Mouse (Mus musculus) olfactory bulb, adult 2 months (tissue): ENCODE results near the gene H2-Eb1.

Source experiments
- CTCF ChIP-seq: fragments of 200-500 bp; IDR thresholded peaks from 2 replicates; pipeline ENCODE4 v1.5.1; 2012; ENCODE audit warnings: low read depth, mild to moderate bottlenecking, low read length, moderate library complexity; ENCODE audit not compliant: insufficient read depth
- POLR2A ChIP-seq: fragments of 200-500 bp; IDR thresholded peaks from 2 replicates; pipeline ENCODE4 v1.6.1; 2012; ENCODE audit warnings: mild to moderate bottlenecking, low read depth, low read length, moderate library complexity; ENCODE audit not compliant: insufficient read depth

DNA sequence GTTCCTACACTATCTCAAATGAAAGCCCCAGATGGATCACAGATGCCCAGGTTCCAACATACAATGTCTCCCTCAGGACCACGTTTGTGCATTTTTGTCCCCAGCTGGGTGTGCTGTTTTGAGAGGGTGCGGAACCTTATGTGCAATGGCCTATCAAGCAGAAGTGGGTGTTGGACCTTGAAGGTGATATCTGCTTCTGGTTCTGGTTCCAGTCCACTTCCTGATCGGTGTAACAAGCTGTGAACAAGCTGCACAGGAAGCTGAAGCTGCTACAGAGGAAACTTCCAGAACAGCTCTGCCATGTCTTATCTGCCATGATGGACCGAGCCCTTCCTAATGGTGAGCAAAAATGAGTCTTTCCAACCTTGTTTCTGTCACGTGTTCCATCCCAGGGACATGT, 49.2 kb upstream of the H2-Eb1 start:
- TF ChIP-seq CTCF (no peak), POLR2A (no peak)
